Mouse (Mus musculus): ENCODE measurements around the gene Pxdc1.

The Pxdc1 gene

GRCm38 (mm10) chr13:34653391-34653790, at the start of gene Pxdc1:
Gene Pxdc1 (minus strand): TSS chr13:34653486.
- no peaks in the 10 kb centered on the region for H3K27me3 ChIP-seq (ENCODE audit: control insufficient read depth, insufficient read depth, low read length, poor library complexity, severe bottlenecking)
- peak; percentile 45 for DNase-seq (ENCODE audit: low read depth, low spot score)
- no peaks in the 10 kb centered on the region; the same call in 1 of the 2 replicates for H3K36me3 ChIP-seq (ENCODE audit: control insufficient read depth, insufficient read depth, low read length, poor library complexity, severe bottlenecking)

GRCm38 (mm10) chr13:34700630-34701029, 47.3 kb upstream of the Pxdc1 start:
- no peaks in the 10 kb centered on the region for H3K36me3 ChIP-seq (ENCODE audit: control insufficient read depth, insufficient read depth, low read length, poor library complexity, severe bottlenecking)
- H3K27me3 ChIP-seq (ENCODE audit: control insufficient read depth, insufficient read depth, low read length, poor library complexity, severe bottlenecking), result no peaks in the 10 kb centered on the region
- no peak for DNase-seq (ENCODE audit: low read depth, low spot score)

GRCm38 (mm10) chr13:34700091-34700490, 46.8 kb upstream of the Pxdc1 start:
- Histone ChIP-seq H3K27me3 (ENCODE audit: control insufficient read depth, insufficient read depth, low read length, poor library complexity, severe bottlenecking) (no peaks in the 10 kb centered on the region), H3K36me3 (ENCODE audit: control insufficient read depth, insufficient read depth, low read length, poor library complexity, severe bottlenecking) (no peaks in the 10 kb centered on the region)
- DNase-seq (ENCODE audit: low read depth, low spot score), result peak; percentile 62

GRCm38 (mm10) chr13:34696734-34697332, 43.5 kb upstream of the Pxdc1 start:
- Histone ChIP-seq H3K27me3 (ENCODE audit: control insufficient read depth, insufficient read depth, low read length, poor library complexity, severe bottlenecking) (no peaks in the 10 kb centered on the region), H3K36me3 (ENCODE audit: control insufficient read depth, insufficient read depth, low read length, poor library complexity, severe bottlenecking) (no peaks in the 10 kb centered on the region)
- no peak for DNase-seq (ENCODE audit: low read depth, low spot score)

GRCm38 (mm10) chr13:34693111-34693510, 39.8 kb upstream of the Pxdc1 start:
- no peak for DNase-seq (ENCODE audit: low read depth, low spot score)
- H3K36me3 ChIP-seq (ENCODE audit: control insufficient read depth, insufficient read depth, low read length, poor library complexity, severe bottlenecking), result no peaks in the 10 kb centered on the region
- no peaks in the 10 kb centered on the region for H3K27me3 ChIP-seq (ENCODE audit: control insufficient read depth, insufficient read depth, low read length, poor library complexity, severe bottlenecking)

GRCm38 (mm10) chr13:34691049-34691448, 37.8 kb upstream of the Pxdc1 start:
- H3K36me3 ChIP-seq (ENCODE audit: control insufficient read depth, insufficient read depth, low read length, poor library complexity, severe bottlenecking), result no peaks in the 10 kb centered on the region
- H3K27me3 ChIP-seq (ENCODE audit: control insufficient read depth, insufficient read depth, low read length, poor library complexity, severe bottlenecking), result no peaks in the 10 kb centered on the region
- DNase-seq (ENCODE audit: low read depth, low spot score), result peak; percentile 70

- DNase-seq (ENCODE audit: low read depth, low spot score), result no peak
- Histone ChIP-seq H3K27me3 (ENCODE audit: control insufficient read depth, insufficient read depth, low read length, poor library complexity, severe bottlenecking) (no peaks in the 10 kb centered on the region), H3K36me3 (ENCODE audit: control insufficient read depth, insufficient read depth, low read length, poor library complexity, severe bottlenecking) (no peaks in the 10 kb centered on the region)
These were observed 31.9 kb upstream of the Pxdc1 start for GRCm38 (mm10) chr13:34685008-34685765.

GRCm38 (mm10) chr13:34683762-34684488, 30.6 kb upstream of the Pxdc1 start:
- DNase-seq (ENCODE audit: low read depth, low spot score), result peak; percentile 83
- H3K27me3 ChIP-seq (ENCODE audit: control insufficient read depth, insufficient read depth, low read length, poor library complexity, severe bottlenecking), result no peaks in the 10 kb centered on the region
- H3K36me3 ChIP-seq (ENCODE audit: control insufficient read depth, insufficient read depth, low read length, poor library complexity, severe bottlenecking), result no peaks in the 10 kb centered on the region

- no peak for DNase-seq (ENCODE audit: low read depth, low spot score)
- Histone ChIP-seq H3K27me3 (ENCODE audit: control insufficient read depth, insufficient read depth, low read length, poor library complexity, severe bottlenecking) (no peaks in the 10 kb centered on the region), H3K36me3 (ENCODE audit: control insufficient read depth, insufficient read depth, low read length, poor library complexity, severe bottlenecking) (no peaks in the 10 kb centered on the region)
These were observed 30.0 kb upstream of the Pxdc1 start for GRCm38 (mm10) chr13:34683270-34683669.

GRCm38 (mm10) chr13:34676507-34676906, 23.2 kb upstream of the Pxdc1 start:
- peak; percentile 73 for DNase-seq (ENCODE audit: low read depth, low spot score)
- Histone ChIP-seq H3K36me3 (ENCODE audit: control insufficient read depth, insufficient read depth, low read length, poor library complexity, severe bottlenecking) (no peaks in the 10 kb centered on the region), H3K27me3 (ENCODE audit: control insufficient read depth, insufficient read depth, low read length, poor library complexity, severe bottlenecking) (no peaks in the 10 kb centered on the region)

GRCm38 (mm10) chr13:34675847-34676383, 22.6 kb upstream of the Pxdc1 start:
- Histone ChIP-seq H3K27me3 (ENCODE audit: control insufficient read depth, insufficient read depth, low read length, poor library complexity, severe bottlenecking) (no peaks in the 10 kb centered on the region), H3K36me3 (ENCODE audit: control insufficient read depth, insufficient read depth, low read length, poor library complexity, severe bottlenecking) (no peaks in the 10 kb centered on the region)
- no peak for DNase-seq (ENCODE audit: low read depth, low spot score)

GRCm38 (mm10) chr13:34673354-34673753, 20.1 kb upstream of the Pxdc1 start:
- Histone ChIP-seq H3K27me3 (ENCODE audit: control insufficient read depth, insufficient read depth, low read length, poor library complexity, severe bottlenecking) (no peaks in the 10 kb centered on the region), H3K36me3 (ENCODE audit: control insufficient read depth, insufficient read depth, low read length, poor library complexity, severe bottlenecking) (no peaks in the 10 kb centered on the region)
- no peak for DNase-seq (ENCODE audit: low read depth, low spot score)

GRCm38 (mm10) chr13:34669919-34670865, 16.9 kb upstream of the Pxdc1 start:
- peak; percentile 33 for DNase-seq (ENCODE audit: low read depth, low spot score)
- Histone ChIP-seq H3K27me3 (ENCODE audit: control insufficient read depth, insufficient read depth, low read length, poor library complexity, severe bottlenecking) (no peaks in the 10 kb centered on the region), H3K36me3 (ENCODE audit: control insufficient read depth, insufficient read depth, low read length, poor library complexity, severe bottlenecking) (no peaks in the 10 kb centered on the region)

- H3K36me3 ChIP-seq (ENCODE audit: control insufficient read depth, insufficient read depth, low read length, poor library complexity, severe bottlenecking), result no peaks in the 10 kb centered on the region
- H3K27me3 ChIP-seq (ENCODE audit: control insufficient read depth, insufficient read depth, low read length, poor library complexity, severe bottlenecking), result no peaks in the 10 kb centered on the region
- DNase-seq (ENCODE audit: low read depth, low spot score), result peak; percentile 85
These were observed 13.9 kb upstream of the Pxdc1 start for GRCm38 (mm10) chr13:34667197-34667596.
